Mouse (Mus musculus): ENCODE measurements at regions not wholly inside any gene's neighbourhood (a gene's known extent, or its start where the extent isn't known, plus 50 kb on each side); places are given as distances from the start of the nearest gene placed in this dataset.

DNA sequence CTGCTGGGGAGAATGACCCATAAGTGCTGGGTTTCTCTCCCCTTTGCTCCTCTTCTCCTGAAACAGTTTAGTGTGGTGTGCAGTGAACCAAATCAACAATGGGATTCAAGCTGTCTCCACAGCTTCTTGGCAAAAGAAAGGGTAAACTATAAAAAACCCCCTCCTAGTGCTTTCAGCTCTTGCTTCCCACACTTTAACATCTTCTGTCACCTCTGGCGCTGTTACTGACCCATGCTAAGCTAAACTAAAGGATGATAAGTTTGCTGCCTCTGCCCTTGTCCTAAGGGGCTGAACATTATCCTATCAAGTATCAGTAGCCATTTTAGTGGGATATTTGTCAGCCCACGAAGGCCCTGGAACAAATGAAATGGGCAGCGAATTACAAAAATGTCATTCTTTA lies 905.4 kb upstream of the Mms22l start:
- TF ChIP-seq CTCF (IDR thresholded peaks at IDR 0.05; ENCODE audit: extremely low read depth, insufficient read depth, low read length) (no peak), POLR2A (IDR thresholded peaks at IDR 0.05; ENCODE audit: extremely low read depth, insufficient read depth, low read length) (no peak)

All from cortical plate, adult 2 months (tissue).